Mouse (Mus musculus) cerebellum, adult 8-10 months (tissue): Measurements from ENCODE around the gene Nos1.
A peak's percentile ranks its signal among the peaks of the same experiment; 100 is the strongest.

Experiments
- DNase-seq: peaks from one replicate; pipeline ENCODE4 v3.0.0; 2022

Nos1 gene

DNA sequence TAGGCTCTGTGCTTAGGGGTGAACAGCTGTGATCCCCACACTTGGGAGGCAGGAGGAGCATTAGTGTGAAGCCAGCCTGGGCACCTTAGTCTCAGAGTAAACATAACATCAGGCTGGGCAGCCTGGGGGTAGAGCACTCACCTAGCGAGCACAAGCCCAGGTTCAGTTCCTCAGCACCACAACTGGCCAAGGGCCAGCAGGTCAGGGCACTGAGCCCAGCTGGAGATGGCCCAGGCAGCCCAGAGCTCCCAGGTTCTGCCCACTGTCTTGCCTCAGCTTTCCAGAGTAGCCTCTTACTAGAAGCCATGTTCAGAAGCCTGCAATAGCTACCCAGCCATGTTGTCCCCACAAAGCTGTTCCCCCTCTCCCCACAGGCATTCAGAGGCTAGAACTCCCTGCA is 224.9 kb downstream of the Nos1 start:
- DNase-seq = peak; percentile 75

DNA sequence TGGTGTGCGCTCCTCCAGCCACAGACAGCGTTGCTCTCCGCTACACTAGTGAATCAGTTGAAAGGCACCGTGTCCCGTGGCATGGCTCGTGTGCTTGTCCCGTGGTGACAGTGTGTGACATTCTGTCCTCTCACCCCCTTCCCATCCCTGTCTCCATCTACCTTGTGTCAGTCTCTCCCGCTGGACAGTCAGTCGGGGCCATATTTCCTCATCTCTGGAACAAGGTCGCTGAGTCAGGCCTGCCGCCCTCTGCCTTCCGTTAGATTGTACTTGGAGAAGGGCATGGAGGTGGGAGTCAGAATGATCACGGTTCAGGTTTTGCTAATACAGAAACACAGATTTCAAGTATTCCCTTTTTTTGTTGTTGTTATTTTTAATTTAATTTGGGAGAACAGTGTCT is 227.5 kb downstream of the Nos1 start:
- no peak for DNase-seq
